Mouse (Mus musculus) embryo, embryonic 9.5 days (tissue): Measurements from ENCODE around the gene Sgms1.
A peak's percentile ranks its signal among the peaks of the same experiment; 100 is the strongest.

Experiments
- DNase-seq: peaks from one replicate; pipeline ENCODE4 v3.0.0-alpha.2; 2017; ENCODE audit errors: extremely low spot score

The Sgms1 gene

GRCm38 (mm10) chr19:32389001-32389871 is at the start of gene Sgms1:
Gene Sgms1, minus strand, starts transcription at chr19:32389714.
- peak; percentile 96 for DNase-seq

GRCm38 (mm10) chr19:32425856-32426255 is 36.3 kb upstream of the Sgms1 start:
- DNase-seq: no peak

- DNase-seq: no peak
Measured at GRCm38 (mm10) chr19:32424706-32425105, 35.2 kb upstream of the Sgms1 start.

- no peak for DNase-seq
Measured at GRCm38 (mm10) chr19:32419069-32419468, 29.6 kb upstream of the Sgms1 start.

GRCm38 (mm10) chr19:32416692-32417317 is 27.3 kb upstream of the Sgms1 start:
- DNase-seq: no peak

- no peak for DNase-seq
Measured at GRCm38 (mm10) chr19:32409603-32410360, 20.3 kb upstream of the Sgms1 start.

- no peak for DNase-seq
Measured at GRCm38 (mm10) chr19:32406717-32407116, 17.2 kb upstream of the Sgms1 start.

GRCm38 (mm10) chr19:32404386-32404785 is 14.9 kb upstream of the Sgms1 start:
- no peak for DNase-seq

- no peak for DNase-seq
Measured at GRCm38 (mm10) chr19:32403834-32404233, 14.3 kb upstream of the Sgms1 start.

- no peak for DNase-seq
Measured at GRCm38 (mm10) chr19:32398491-32398890, 9.0 kb upstream of the Sgms1 start.

- DNase-seq: no peak
Measured at GRCm38 (mm10) chr19:32396303-32396702, 6.8 kb upstream of the Sgms1 start.

- DNase-seq: no peak
Measured at GRCm38 (mm10) chr19:32394825-32395224, 5.3 kb upstream of the Sgms1 start.

- no peak for DNase-seq
Measured at GRCm38 (mm10) chr19:32393758-32394450, 4.4 kb upstream of the Sgms1 start.

GRCm38 (mm10) chr19:32393092-32393745 is 3.7 kb upstream of the Sgms1 start:
- DNase-seq: no peak

- DNase-seq: no peak
Measured at GRCm38 (mm10) chr19:32391441-32391840, 1.9 kb upstream of the Sgms1 start.

GRCm38 (mm10) chr19:32390116-32390515 is 602 bp upstream of the Sgms1 start:
- DNase-seq: no peak

- DNase-seq: peak; percentile 90
Measured at GRCm38 (mm10) chr19:32388191-32388921, 1.2 kb downstream of the Sgms1 start.

GRCm38 (mm10) chr19:32387403-32388190 is 1.9 kb downstream of the Sgms1 start:
- DNase-seq: peak; percentile 54

GRCm38 (mm10) chr19:32386556-32387402 is 2.7 kb downstream of the Sgms1 start:
- DNase-seq: peak; percentile 15
